Mouse (Mus musculus) cerebellum, postnatal 36 days (tissue): ENCODE results near the gene Cyb5r2.

Source experiments
- DNase-seq, 2 experiments: peaks; one replicate each; pipeline ENCODE4 v3.0.0; 2021 to 2022; ENCODE audit warnings: mixed read lengths in 2 of 2

The Cyb5r2 gene

GRCm38 (mm10) chr7:107757308-107758151, at the start of gene Cyb5r2:
Gene Cyb5r2, minus strand, starts transcription at chr7:107758032.
- DNase-seq = no peak

- DNase-seq = no peak
These were observed 44.3 kb upstream of the Cyb5r2 start for GRCm38 (mm10) chr7:107802138-107802537.

- no peak for DNase-seq
These were observed 43.3 kb upstream of the Cyb5r2 start, which contains the start of gene Ovch2 for GRCm38 (mm10) chr7:107801108-107801507. Gene Ovch2, minus strand, starts transcription at chr7:107801208.

DNA sequence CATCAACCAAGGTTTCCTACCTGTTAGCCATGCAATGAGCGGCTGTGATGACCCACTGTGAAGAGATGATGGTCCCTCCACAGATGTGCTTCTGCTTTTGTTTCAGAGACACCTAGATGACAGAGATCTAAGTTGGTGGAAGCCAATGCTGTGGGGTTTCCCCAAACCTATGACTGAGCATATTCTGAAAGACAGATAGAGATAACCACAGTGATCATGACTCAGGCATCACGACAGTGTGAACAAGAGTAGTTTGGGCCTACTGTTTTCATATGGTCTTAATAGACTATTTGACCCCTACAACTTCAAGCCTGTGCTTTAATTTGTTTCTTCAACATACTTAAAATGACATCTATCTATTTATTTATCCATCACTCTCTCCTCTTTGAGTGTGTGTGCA, 38.7 kb upstream of the Cyb5r2 start:
- no peak for DNase-seq

- peak in 1 of 2 experiments; percentile 2 for DNase-seq
These were observed 30.3 kb upstream of the Cyb5r2 start for GRCm38 (mm10) chr7:107787977-107788620.

DNA sequence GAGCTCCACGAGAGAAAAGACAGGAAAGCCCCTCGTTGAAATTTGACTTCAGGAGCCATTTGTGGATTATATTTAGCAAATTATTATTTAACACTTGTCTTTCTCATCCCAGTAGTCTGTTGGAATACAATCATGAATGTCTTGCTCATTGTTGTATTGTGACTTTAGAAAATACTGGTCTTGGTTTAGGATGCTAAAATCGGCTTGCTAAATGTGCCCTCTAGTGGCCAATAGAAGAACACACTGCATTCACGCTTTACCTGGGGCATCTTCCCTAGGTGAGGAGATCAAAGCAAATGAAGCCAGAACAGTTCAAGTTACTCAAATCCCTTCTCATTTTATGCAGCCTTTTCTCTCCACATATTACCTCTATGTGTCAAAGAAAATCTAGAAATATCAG, 21.8 kb upstream of the Cyb5r2 start:
- peak in 1 of 2 experiments; percentile 9 for DNase-seq

GRCm38 (mm10) chr7:107778216-107778615, 20.4 kb upstream of the Cyb5r2 start:
- no peak for DNase-seq

DNA sequence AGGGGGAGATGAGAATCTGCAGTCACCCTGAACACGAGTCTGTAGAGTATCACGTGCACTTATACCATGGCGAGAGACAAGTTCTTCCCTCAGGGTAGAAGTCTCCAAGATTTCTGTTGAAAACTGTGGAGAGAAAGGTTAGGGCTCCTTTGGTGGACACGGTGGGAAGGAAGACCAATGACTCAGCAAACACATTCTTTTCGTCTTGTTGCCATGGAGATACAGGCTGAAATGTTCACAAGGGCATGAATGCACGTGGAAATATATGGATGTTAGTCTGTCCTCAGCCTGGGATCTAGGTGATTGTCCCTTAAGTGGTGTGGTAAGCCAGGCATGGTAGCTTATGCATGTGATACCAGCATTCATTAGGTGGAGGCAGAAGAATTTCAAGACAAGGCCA, 13.0 kb upstream of the Cyb5r2 start:
- DNase-seq = no peak

DNA sequence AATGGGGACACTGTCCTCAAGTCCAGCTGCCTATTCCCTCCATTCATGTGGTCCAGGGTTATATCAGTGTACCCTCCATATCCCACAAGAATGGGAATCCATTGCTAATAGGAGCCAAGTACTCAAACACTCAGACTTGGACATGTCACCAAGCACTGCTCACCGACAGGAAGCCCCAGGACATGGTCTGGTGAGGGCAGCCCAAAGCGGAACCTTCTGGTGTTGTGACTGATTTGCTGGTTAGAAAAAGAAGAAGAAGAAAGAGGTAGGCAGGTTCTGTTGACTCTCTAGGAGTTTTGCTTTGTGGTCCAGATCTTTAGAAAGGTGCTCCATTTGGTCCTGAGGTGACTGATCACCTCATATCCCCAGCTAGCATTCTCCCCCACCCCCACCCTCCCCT, 1.1 kb downstream of the Cyb5r2 start:
- DNase-seq = no peak

DNA sequence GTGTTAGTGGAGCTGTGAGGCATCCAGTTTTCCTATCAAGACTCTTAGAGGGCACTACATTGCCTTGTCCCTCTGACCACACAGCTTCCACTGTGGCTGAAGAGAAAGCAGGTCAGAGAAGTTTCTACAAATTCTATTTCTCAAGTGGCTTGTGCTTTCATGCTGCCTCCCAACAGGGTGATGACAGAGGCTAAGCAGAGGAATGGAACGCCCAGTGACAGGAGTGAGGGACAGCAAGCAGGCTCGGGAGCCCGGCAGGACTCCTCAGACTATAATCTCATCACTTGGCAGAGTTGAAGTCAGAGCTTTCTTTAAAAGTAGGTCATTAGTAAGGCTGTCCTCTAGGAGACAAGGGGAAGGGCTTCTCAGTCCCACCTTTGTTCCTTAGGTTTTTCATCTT, 1.9 kb downstream of the Cyb5r2 start:
- no peak for DNase-seq

- no peak for DNase-seq
These were observed 5.8 kb downstream of the Cyb5r2 start for GRCm38 (mm10) chr7:107752031-107752520.

GRCm38 (mm10) chr7:107749721-107750120, 8.1 kb downstream of the Cyb5r2 start:
- no peak for DNase-seq

GRCm38 (mm10) chr7:107749270-107749669, 8.6 kb downstream of the Cyb5r2 start:
- peak in 1 of 2 experiments; percentile 17 for DNase-seq

- DNase-seq = peak; percentile 48 to 51
These were observed 9.9 kb downstream of the Cyb5r2 start for GRCm38 (mm10) chr7:107747954-107748353.

GRCm38 (mm10) chr7:107747476-107747875, 10.4 kb downstream of the Cyb5r2 start:
- DNase-seq = peak in 1 of 2 experiments; percentile 7

GRCm38 (mm10) chr7:107746036-107746435, 11.8 kb downstream of the Cyb5r2 start:
- DNase-seq = no peak

DNA sequence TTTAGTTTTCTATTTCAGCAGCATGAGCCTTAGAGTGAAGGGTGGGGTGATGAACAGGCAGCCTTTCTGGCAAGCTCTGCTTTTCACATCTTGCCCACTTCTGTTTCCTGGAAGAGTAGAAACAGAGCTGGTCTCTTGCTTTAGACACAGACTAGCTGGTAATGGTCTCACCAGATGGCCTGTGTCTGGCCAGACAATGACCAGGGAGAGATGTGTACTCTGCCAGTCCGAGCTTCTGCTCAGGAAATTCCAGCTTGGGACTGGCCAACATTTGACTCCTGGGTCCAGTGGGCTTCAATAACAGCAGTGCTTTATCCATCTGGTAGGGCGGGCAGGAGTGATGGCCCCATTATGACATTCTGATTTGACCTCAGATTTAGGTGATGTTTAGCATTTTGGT, 12.7 kb downstream of the Cyb5r2 start:
- no peak for DNase-seq

GRCm38 (mm10) chr7:107744454-107744853, 13.4 kb downstream of the Cyb5r2 start:
- DNase-seq = no peak

- DNase-seq = no peak
These were observed 14.8 kb downstream of the Cyb5r2 start for GRCm38 (mm10) chr7:107742963-107743465.

DNA sequence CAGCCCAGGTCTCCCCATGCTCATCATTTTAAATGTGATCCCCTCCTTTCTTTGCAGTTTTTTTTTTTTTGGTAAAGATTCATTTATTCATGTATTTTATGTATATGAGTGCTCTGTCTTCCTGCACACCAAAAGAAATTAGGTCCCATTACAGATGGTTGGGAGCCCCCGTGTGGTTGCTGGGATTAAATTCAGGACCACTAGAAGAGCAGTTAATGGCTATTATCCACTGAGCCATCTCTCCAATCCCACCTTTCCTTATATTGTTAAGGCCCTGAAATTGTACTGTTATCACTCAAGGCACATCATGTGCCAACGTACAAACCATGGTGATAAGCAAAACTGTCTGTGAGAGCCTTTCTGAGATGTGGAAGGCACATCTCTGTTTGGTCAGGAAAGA, 19.1 kb downstream of the Cyb5r2 start:
- DNase-seq = no peak

DNA sequence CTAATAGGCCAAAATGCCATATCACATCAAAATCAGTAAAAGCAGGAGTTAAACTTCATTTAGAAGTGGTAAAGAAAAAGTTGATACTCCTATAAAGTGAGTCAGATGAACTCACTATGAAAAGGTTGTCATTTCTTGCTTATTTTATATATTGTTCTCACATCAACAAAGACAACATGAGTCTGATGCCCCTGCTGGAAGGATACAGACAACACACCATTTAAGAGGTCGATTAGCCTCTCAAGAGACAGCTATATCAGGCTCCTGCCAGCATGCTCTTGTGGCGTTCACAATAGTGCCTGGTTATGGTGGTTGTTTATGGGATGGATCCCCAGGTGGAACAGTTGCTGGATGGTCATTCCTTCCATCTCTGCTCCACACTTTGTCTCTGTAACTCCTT, 24.7 kb downstream of the Cyb5r2 start:
- no peak for DNase-seq

GRCm38 (mm10) chr7:107730587-107730986, 27.2 kb downstream of the Cyb5r2 start:
- DNase-seq = no peak

DNA sequence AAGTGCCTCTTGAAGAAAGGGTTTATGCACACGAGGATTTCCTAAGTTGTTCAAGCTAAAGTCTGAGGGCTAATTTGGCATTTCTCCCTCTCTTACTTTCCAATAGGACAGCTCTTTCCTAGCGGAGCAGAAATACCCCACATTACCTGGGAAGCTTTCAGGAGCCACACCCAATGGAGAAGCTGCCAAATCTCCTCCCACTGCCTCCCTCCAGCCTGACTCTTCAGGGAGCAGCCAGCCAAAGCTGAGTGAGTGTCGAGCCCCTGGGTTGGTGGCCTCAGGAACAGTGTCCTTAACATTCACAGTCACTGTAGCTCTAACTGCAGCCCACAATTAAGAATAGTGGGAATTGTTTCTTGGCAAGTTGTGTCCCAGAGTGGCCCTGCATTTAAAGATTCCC, 30.3 kb downstream of the Cyb5r2 start:
- DNase-seq = no peak

- no peak for DNase-seq
These were observed 35.3 kb downstream of the Cyb5r2 start for GRCm38 (mm10) chr7:107722536-107722935.
